Mouse (Mus musculus) cerebellum, postnatal 25 days (tissue): ENCODE data around the gene a.
A peak's percentile ranks its signal among the peaks of the same experiment; 100 is the strongest.

Experiments used
- DNase-seq, 2 experiments: peaks; one replicate each; pipeline ENCODE4 v3.0.0; 2021; ENCODE audit warnings: mixed read lengths in 2 of 2

Gene a

DNA sequence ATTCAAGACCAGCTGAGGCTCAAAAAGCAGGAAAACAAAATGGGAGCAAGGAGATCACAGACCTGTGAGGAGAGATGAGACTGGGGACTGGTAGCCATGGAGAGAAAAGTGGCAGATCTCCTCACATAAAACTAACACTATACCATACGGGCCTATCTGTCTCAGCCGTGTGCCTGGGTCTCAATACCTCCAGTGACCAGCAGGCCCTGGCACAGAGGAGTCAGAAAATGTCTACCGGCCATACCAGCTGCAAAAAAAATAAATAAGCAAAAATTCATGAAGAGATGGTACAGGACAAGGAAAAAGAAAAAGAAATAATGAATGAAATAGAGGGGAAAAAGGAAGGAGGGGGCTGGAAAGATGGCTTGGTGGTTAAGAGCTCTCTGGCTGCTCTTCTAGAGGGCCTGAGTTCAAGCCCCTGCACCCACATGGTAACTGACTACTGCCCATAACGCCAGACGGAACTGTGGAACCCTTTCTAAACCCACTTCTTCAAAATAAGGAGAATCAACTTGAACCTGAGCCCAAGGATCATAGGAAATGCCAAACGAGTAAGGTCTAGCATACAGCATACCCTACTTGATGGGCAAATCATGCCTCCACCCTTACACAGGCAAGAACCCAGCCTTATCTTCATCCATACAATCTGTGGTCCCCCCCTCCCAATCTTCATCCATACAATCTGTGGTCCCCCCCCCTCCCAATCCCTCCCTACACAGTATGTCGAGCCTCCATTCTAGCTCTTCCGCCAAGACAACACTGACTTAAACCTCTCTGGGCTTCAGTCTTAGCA is 281.3 kb downstream of the a start:
- DNase-seq: no peak

DNA sequence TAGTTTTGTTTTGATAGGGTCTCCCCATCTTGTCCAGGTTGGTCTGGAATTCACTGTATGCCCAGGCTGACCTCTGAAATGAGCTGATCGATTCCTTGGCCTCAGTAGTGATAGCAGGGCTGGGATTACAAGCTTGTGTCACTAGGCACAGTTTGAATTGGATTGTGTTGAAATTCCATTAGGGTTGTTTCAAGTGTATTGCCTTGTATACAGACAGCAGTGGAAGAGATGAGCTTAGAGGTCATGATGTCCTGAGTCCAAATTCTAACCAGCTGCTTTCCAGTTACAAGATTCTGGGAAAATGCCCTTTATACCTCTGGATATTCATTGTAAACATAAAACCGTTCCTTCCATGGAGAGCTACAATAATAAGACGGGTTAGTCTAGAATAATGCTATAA is 282.1 kb downstream of the a start:
- no peak for DNase-seq

DNA sequence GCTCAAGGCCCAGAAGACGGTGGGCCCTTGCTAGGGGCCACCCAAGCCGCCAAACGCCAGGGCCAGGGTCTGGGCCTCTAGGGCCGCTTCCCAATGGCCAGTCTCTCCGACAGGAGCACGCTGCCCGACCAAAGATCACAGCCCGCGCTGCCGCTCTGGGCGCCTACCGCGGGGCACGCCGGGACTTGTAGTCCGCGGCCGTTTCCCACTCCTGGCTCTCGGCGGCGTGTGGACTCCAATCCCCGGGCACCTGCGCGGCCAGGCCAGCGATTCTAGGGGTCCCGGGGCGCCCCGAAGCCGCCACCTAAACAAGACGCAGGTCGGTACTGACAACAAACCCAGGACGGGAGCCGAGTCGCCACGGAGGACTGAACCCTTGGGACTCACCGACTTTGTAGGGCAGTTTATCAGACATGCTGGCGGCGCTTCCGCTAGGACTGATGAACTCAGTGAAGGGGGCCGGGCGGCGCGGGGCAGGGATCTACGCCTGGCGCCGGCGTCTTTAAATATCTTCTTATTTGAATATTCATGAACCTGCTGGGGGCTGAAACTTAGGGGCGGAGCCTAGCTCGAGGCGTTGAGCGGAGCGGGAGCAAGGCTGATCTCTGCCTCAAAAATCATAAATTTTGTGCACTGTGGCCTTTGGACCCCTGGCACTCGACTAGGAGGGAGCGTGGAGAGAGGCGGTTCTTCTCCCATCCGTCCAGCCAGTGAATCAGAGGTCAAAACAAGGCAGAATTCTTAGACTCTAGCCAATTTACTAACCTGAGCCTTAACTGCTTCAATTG is 283.0 kb downstream of the a start, which contains the start of gene Ahcy:
Ahcy (minus strand) TSS at position 520 of the 788 bp plus-strand sequence.
- peak; percentile 95 to 96 for DNase-seq

DNA sequence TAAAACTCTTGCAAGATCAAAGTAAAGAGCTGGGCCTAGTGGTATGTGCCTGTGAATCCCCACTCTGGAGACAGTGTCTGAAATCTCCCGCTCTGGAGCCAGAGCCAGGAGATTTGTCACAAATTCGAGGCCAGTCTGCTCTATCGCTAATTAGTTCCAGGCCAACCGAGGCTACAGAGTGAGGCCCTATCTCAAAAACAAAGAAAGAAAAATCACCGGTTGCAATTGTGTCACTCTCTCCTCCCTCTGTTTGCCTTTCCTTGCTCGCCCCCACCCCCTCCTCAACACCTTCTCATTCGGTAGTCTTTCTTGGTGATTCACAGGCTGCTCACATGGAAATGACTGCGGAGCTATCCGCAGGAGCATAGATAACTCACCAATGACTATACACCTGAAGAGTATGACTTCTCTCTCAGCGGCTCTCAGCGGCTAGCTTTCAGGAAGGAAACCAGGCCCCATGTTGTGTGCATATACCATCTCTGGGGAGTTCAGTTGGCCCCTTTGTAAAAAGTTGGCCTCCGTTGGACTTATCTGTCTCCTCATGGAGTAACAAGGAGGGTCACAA is 283.6 kb downstream of the a start:
- DNase-seq: peak in 1 of 2 experiments; percentile 23

DNA sequence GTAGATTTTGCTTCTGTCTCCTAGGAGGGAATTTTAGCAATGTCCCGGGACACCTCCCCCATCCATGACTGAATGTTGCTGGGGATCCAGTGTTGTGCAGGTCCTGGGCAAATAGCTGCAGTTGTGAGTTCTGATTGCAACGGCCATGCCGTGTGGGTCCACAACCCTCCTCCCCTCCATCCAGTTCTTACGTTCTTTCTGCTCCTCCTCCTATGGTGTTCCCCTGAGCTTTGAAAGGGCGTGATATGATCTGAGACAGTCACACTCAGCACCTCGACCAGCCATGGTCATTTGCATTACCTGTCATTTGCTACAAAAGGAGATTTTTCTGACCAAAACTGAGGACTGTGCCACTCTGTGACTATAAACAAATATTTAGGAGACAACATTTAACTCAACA is 284.4 kb downstream of the a start:
- DNase-seq: no peak

DNA sequence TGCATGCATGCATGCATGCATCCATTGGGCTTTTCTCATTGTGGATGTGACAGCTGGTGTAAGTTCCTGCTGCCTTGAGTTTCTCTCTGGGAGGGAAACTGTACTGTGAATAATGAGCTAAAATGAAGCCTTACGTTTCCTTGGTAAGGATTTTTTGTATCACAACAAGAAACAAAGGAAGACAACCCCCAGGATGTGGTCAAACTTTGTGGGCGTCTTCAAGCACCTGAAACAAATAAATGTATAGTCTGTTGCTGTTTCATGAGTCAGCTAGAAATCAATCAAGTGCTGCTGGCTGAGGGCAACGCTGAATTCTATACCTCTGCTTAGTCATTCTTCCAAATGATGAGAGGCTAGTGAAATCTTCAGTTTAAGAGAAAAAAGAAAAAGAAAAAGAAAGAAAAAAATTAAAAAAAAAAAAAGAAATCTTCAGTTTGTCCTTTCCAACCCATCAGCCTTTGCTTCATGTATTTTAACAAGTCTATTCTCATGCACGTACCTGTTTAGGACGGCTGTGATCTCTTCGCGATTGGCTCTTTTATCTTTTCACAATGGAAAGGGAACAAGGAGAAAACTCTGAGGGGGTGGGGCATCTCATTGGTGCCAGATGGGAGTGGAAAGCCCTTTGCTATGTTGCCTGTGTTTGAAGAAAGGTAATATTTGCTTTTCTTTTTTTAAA is 288.4 kb downstream of the a start:
- no peak for DNase-seq

DNA sequence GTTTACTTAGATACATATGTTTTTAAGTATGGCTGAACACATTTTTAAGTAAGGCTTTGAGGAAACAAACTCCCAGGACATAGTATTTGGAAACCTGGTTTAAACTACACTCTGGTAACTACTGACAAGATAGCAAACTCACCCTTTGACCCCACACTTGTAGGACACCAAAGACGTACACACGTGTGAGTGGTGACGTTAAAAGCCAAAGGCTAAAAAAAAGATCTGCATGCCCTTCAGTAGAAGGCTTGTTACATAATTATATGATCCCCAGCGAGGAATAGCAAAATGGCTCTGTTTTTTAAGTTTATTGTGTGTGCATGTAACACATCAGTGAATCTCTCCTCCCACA is 289.0 kb downstream of the a start:
- DNase-seq: no peak

DNA sequence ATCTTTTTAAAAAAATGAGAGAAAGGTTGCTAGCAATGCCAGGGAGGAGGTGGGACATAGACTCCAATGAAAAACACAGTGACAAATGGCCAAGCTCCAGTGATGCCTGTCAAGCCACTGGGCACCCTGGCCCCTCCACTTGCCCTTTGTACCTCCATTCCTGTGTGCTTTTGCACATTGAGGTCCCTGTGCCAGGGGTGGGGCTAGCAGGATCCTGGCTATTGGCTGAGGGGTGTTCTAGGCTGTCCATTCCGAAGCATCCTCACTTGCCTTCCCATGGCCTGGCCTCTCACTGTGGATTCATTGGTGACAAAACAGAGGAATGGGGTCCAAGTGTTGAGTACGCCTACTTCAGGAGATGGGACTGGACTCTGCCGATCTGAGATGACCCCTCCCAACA is 289.9 kb downstream of the a start:
- DNase-seq: no peak

DNA sequence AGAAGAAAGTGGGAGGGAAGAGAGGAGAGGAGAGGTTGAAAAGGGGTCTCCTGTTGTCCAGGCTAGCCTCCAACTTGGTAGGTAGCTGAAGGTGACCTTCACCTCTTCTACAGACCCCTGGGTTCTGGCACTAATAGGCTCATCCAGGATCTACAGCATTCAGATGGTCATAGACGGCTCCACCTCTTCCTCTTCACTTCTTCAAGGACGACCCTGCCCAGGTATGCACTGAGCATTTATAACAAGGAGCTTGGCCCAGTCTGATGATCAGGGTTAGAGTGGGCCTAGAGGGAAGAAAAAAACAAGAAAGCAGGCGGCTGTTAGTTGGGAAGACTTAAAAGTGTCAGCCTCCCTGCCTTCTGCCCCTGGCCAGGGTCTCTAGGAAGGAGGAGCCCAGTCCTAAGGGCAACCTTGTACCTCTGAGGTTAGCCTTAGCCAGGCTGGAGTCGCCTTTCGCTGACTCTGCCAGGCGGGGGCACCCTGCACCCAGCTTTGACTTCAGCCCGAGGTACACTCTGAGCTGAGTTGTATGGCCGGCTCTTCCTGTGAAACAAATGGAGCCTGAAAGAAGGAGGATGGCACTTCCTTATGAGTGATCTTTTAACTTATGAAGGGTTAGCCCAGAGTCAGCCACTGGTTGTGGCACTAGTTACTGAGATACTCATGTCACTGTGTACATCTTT is 291.1 kb downstream of the a start:
- peak; percentile 79 to 86 for DNase-seq

DNA sequence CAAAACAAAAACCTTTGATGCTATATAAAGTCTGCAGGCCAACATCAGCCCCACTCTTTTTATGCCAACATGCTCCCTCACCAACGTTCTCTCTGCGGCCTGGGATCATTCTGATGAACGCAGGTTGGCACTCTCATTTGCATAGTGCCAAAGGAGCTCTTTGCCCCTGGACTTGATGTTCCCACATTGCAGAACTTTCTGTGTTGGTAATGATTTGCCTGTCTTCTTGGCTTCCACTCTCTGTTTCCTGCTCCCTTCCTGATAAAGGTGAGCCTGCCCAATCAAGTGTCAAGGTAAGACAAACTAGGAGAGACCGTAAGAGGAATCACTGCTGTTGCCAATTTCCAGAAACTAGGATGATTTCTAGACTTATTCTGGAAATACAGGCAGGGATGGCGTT is 293.3 kb downstream of the a start:
- DNase-seq: no peak

DNA sequence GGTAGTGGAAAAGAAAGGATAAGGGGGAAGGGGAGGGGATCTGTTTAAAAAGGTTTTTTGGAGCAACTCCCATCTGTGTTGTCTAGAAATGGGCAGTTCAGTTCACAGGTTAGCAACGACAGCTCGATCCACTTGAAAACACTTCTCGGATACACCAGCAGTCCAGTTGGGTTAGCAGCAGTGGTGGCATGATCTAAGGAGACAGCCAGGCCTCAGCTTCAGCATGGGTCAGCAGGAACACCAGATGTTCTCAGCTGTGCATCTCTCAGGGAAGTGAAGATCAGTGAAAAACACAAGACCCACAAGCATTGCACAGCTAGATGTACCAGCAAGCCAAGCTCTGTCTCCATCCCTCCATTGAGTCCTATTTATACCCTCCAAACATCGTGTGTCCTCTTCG is 295.1 kb downstream of the a start:
- no peak for DNase-seq

DNA sequence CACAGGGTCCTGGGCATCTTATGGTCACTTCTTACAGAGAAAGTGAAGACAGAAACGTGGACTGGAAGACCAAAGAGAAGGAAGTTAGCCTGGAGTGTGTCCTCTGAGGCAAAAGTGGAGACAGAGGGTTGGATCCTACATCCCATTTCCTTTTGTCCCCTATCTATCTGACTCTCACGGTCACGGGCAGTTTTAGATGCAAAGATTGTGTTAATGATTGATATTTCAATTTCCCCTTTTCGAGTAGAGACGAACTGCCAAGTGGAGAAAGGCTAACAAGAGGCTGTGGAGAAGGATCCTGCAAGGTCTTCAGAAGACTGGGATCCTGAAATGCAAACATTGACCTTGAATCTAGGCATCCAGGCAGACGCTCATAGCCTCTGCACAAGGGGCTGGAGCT is 297.1 kb downstream of the a start:
- no peak for DNase-seq

DNA sequence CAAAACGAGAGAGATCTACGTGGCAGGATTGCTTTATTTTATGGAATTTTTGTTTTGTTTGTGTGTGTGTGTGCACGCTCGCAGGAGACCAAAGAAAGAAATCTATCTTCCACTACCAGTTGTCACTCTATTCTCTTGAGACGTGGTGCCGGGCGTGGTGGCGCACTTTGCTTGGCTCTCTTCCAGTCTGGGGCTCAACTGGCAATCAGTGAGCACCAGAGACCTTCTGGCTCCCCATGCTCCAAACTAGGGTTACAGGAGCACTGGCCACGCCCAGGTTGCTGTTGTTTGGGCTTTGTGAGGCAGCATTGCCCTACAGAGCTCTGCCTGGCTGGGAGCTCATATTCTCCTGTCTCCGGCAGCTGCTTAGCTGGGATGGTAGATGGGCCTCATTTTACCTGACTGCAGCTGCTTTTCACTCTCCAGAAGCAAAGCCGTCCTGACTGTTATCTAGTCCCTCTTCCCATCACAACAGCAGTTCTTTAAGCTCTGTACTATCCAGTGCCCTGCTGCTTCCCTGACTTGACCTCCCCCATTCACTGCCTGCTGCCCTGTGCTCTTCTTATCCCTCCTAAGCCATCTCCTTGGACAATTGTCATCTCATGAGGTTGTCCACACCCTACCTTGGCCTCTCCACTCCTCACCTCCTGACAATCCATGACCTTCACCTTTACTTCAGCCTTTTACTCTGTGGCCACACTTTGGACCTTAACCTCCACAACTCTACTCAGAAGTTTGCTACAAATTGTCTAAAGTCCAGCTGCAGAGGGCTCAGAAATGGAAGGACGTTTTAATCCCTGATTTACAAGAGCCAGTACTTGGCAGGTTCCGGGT is 299.9 kb downstream of the a start:
- DNase-seq: no peak

DNA sequence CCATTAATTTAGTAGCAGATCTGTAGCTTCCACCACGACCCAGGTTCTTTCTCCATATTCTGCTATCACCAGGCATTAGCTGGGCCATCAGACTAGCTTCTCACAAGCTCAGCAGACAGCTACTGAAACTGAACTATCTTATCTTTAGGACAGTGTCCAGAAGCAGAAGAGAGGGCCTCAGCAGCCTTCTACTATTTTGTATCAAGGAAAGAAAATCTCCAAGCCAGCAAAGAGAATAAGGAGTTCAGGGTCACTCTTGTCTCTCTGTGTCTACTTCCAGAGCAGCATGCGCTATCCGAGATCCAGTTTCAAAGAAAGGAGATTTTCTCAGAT is 300.5 kb downstream of the a start:
- DNase-seq: no peak

DNA sequence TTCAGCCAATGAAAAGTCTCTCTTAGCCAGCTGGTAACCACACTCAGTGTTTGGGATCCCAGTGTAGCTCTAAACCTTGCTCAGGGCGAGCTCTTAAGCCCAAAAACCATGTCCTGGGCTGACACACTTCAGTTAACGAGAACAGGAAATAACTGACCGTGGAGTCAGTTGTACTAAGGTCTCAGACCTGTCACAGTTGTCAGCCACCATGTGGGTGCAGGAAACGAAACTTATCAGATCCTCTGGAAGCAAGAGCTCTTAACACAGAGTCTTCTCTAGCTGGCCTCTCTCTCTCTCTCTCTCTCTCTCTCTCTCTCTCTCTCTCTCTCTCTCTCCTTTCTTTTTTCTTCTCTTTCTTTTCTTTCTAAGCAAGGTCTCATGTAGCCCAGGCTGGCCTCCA is 302.2 kb downstream of the a start:
- DNase-seq: no peak

DNA sequence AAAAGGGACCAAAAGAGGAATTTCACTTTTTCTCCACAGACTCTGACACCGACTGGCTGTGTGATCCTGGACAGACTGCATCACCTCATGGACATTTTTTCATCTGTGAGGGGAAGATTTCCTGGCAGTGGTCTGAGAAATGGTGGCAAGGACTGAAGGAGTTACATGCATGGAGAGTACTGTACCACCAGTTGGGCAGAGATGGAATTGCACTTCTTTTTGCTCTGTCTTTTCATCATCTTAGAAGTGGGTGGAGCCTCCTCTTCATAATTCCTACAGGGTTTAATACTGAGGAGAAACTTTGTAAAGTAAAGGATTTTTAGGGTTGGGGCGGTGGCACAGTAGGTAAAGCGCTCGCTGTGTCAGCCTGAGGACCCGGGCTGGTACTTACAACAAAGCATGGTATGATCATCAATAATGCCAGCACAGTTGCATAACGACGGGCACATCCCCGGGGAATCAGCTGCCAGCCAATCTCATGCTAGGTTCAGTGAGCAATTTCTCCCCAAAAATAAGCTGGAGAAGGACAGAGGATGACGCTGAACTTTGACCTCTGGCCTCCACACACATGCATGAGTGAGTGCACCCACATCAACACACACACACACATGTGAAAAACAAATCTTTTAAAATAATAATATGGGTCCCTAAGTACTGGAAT is 307.6 kb downstream of the a start:
- DNase-seq: no peak

DNA sequence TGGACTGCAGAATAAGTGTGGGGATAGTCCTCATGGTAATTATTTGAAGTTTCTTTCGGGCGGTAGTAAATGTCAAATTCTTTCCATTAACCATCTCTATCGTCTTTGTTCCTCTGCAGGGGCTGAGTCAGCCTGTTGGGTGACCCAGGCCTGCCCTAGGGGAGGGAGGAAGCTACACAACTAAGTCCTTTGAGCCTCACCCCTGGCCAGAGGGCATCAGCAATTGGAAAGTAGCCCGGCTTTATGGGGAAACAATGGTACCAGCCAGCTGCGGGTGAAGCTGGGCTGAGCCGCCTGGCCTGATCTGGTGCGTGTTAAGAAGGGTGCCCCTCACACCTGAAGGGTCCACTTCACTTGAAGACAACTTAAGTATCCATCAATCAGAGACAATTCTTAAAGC is 308.2 kb downstream of the a start:
- peak in 1 of 2 experiments; percentile 15 for DNase-seq

DNA sequence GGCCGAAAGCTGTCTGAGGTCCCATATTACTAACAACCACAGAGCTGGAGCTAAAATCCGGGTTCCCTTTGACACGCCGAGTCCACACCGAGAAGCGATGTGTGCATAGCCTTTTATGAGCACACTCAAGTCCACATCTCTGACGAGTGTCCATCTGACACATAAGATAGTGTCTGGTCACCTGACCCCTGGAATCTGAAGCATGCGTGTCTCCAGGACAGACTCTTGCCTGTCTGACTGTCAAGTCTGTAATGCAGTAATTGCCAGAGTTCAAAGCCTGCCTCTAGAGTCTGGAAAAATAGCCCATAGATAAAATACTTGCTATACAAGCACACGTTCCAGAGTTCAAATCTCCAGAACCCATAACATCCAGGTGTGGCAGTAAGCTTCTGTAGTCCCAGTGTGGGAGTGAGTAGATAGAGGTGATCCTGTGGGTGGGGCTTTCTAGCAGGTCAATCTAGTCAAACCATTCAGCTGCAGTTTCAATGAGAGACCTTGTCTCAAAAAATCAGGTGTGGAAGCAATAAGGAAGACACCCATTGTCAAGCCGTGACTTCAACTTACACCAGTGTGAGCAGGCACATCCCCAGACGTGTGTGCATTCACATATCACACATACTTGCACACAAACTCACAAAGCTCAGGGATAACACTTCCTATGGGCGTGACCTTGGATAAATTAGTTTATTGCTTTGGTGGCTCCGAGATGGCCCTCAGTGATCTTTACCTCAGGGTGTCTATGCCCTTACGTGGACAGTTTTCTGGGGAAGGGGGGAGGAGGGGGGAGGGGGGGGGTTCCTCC is 309.0 kb downstream of the a start:
- no peak for DNase-seq
